Mouse (Mus musculus): ENCODE results near the gene Krt7. TPM values are rescaled to one million over a fixed set of nuclear protein-coding genes. Genes with fewer than 3 reads are reported as not detected.

Krt7 gene
- polyA plus RNA-seq, 1 experiment from 2014 or later: 108 TPM

GRCm38 (mm10) chr15:101373286-101373898, 37.5 kb upstream of the Krt7 start:
- Histone ChIP-seq H3K4me1 (replicated peaks; ENCODE audit: control insufficient read depth, insufficient read depth, low read length) (peaks cover 17% of the 10 kb centered on the region), H3K27ac (ENCODE audit: low read depth) (no peak overlapping the region)
- no peak for DNase-seq (ENCODE audit: low spot score)

GRCm38 (mm10) chr15:101374879-101375278, 36.0 kb upstream of the Krt7 start:
- Histone ChIP-seq H3K27me3 (replicated peaks; ENCODE audit: control insufficient read depth, insufficient read depth, low read length) (no peaks in the 10 kb centered on the region), H3K27ac (ENCODE audit: low read depth) (no peak overlapping the region), H3K9ac (ENCODE audit: low read length) (no peak overlapping the region), H3K4me2 (ENCODE audit: low read length) (no peak overlapping the region), H3K9me3 (ENCODE audit: control insufficient read depth, low read length) (no peaks in the 10 kb centered on the region), H3K4me3 (ENCODE audit: low read depth, low read length) (no peak overlapping the region), H3K4me1 (replicated peaks; ENCODE audit: control insufficient read depth, insufficient read depth, low read length) (peaks cover 15% of the 10 kb centered on the region), H3K36me3 (ENCODE audit: control insufficient read depth, insufficient read depth, low read length) (no peaks in the 10 kb centered on the region)
- DNase-seq (ENCODE audit: low spot score): no peak
- WGBS: 44% methylated on average over 4 of the region's 4 CpGs
- no peak for ATAC-seq (replicated peaks; ENCODE audit: low FRiP score, low TSS enrichment, low read depth)

More at GRCm38 (mm10) chr15:101373286-101373898, 37.5 kb upstream of the Krt7 start:
- Histone ChIP-seq H3K4me2 (ENCODE audit: low read length) (no peak overlapping the region), H3K27me3 (replicated peaks; ENCODE audit: control insufficient read depth, insufficient read depth, low read length) (no peaks in the 10 kb centered on the region), H3K4me3 (ENCODE audit: low read depth, low read length) (no peak overlapping the region), H3K9ac (ENCODE audit: low read length) (no peak overlapping the region), H3K9me3 (ENCODE audit: control insufficient read depth, low read length) (no peaks in the 10 kb centered on the region), H3K36me3 (ENCODE audit: control insufficient read depth, insufficient read depth, low read length) (no peaks in the 10 kb centered on the region)
- 83% methylated on average over 16 of the region's 16 CpGs for WGBS
- no peak for ATAC-seq (replicated peaks; ENCODE audit: low FRiP score, low TSS enrichment, low read depth)

- no peaks in the 10 kb centered on the region for H3K9me3 ChIP-seq (ENCODE audit: control insufficient read depth, low read length)
- ATAC-seq (replicated peaks; ENCODE audit: low FRiP score, low TSS enrichment, low read depth): no peak
- H3K4me3 ChIP-seq (ENCODE audit: low read depth, low read length): no peak overlapping the region
- DNase-seq (ENCODE audit: low spot score): no peak
- H3K27me3 ChIP-seq (replicated peaks; ENCODE audit: control insufficient read depth, insufficient read depth, low read length): no peaks in the 10 kb centered on the region
- H3K36me3 ChIP-seq (ENCODE audit: control insufficient read depth, insufficient read depth, low read length): no peaks in the 10 kb centered on the region
- no peak overlapping the region for H3K27ac ChIP-seq (ENCODE audit: low read depth)
- H3K9ac ChIP-seq (ENCODE audit: low read length): no peak overlapping the region
- H3K4me1 ChIP-seq (replicated peaks; ENCODE audit: control insufficient read depth, insufficient read depth, low read length): peaks cover 7% of the 10 kb centered on the region
- 82% methylated on average over 6 of the region's 6 CpGs for WGBS
- no peak overlapping the region for H3K4me2 ChIP-seq (ENCODE audit: low read length)
Observed at GRCm38 (mm10) chr15:101375956-101376775, 34.7 kb upstream of the Krt7 start.

- ATAC-seq (replicated peaks; ENCODE audit: low FRiP score, low TSS enrichment, low read depth): no peak
Observed at GRCm38 (mm10) chr15:101376776-101377061, 34.1 kb upstream of the Krt7 start.

GRCm38 (mm10) chr15:101378646-101379045, 32.2 kb upstream of the Krt7 start:
- H3K27ac ChIP-seq (ENCODE audit: low read depth): no peak overlapping the region
- ATAC-seq (replicated peaks; ENCODE audit: low FRiP score, low TSS enrichment, low read depth): no peak

More at GRCm38 (mm10) chr15:101376776-101377061, 34.1 kb upstream of the Krt7 start:
- DNase-seq (ENCODE audit: low spot score): no peak
- H3K9me3 ChIP-seq (ENCODE audit: control insufficient read depth, low read length): no peaks in the 10 kb centered on the region
- H3K27ac ChIP-seq (ENCODE audit: low read depth): no peak overlapping the region
- no peak overlapping the region for H3K9ac ChIP-seq (ENCODE audit: low read length)
- H3K4me2 ChIP-seq (ENCODE audit: low read length): no peak overlapping the region
- H3K36me3 ChIP-seq (ENCODE audit: control insufficient read depth, insufficient read depth, low read length): no peaks in the 10 kb centered on the region
- peaks cover 7% of the 10 kb centered on the region for H3K4me1 ChIP-seq (replicated peaks; ENCODE audit: control insufficient read depth, insufficient read depth, low read length)
- no peaks in the 10 kb centered on the region for H3K27me3 ChIP-seq (replicated peaks; ENCODE audit: control insufficient read depth, insufficient read depth, low read length)
- WGBS: 59% methylated on average over 5 of the region's 5 CpGs
- H3K4me3 ChIP-seq (ENCODE audit: low read depth, low read length): no peak overlapping the region

GRCm38 (mm10) chr15:101381758-101382157, 29.1 kb upstream of the Krt7 start:
- Histone ChIP-seq H3K36me3 (ENCODE audit: control insufficient read depth, insufficient read depth, low read length) (no peaks in the 10 kb centered on the region), H3K4me2 (ENCODE audit: low read length) (no peak overlapping the region), H3K9ac (ENCODE audit: low read length) (no peak overlapping the region), H3K27me3 (replicated peaks; ENCODE audit: control insufficient read depth, insufficient read depth, low read length) (no peaks in the 10 kb centered on the region), H3K4me3 (ENCODE audit: low read depth, low read length) (no peak overlapping the region), H3K27ac (ENCODE audit: low read depth) (no peak overlapping the region), H3K4me1 (replicated peaks; ENCODE audit: control insufficient read depth, insufficient read depth, low read length) (no peaks in the 10 kb centered on the region; the same call in 1 of the 2 replicates), H3K9me3 (ENCODE audit: control insufficient read depth, low read length) (no peaks in the 10 kb centered on the region)
- DNase-seq (ENCODE audit: low spot score) (no peak), ATAC-seq (replicated peaks; ENCODE audit: low FRiP score, low TSS enrichment, low read depth) (no peak)
- 48% methylated on average over 9 of the region's 9 CpGs for WGBS

More at GRCm38 (mm10) chr15:101378646-101379045, 32.2 kb upstream of the Krt7 start:
- Histone ChIP-seq H3K4me1 (replicated peaks; ENCODE audit: control insufficient read depth, insufficient read depth, low read length) (peaks cover 2% of the 10 kb centered on the region; the same call in 1 of the 2 replicates), H3K9me3 (ENCODE audit: control insufficient read depth, low read length) (no peaks in the 10 kb centered on the region), H3K4me3 (ENCODE audit: low read depth, low read length) (no peak overlapping the region), H3K4me2 (ENCODE audit: low read length) (no peak overlapping the region), H3K36me3 (ENCODE audit: control insufficient read depth, insufficient read depth, low read length) (no peaks in the 10 kb centered on the region), H3K27me3 (replicated peaks; ENCODE audit: control insufficient read depth, insufficient read depth, low read length) (no peaks in the 10 kb centered on the region), H3K9ac (ENCODE audit: low read length) (no peak overlapping the region)
- DNase-seq (ENCODE audit: low spot score): no peak
- WGBS: 78% methylated on average over 5 of the region's 5 CpGs

- no peak for ATAC-seq (replicated peaks; ENCODE audit: low FRiP score, low TSS enrichment, low read depth)
- Histone ChIP-seq H3K9me3 (ENCODE audit: control insufficient read depth, low read length) (no peaks in the 10 kb centered on the region), H3K4me3 (ENCODE audit: low read depth, low read length) (no peak overlapping the region), H3K27me3 (replicated peaks; ENCODE audit: control insufficient read depth, insufficient read depth, low read length) (no peaks in the 10 kb centered on the region), H3K4me2 (ENCODE audit: low read length) (no peak overlapping the region), H3K9ac (ENCODE audit: low read length) (no peak overlapping the region), H3K4me1 (replicated peaks; ENCODE audit: control insufficient read depth, insufficient read depth, low read length) (no peaks in the 10 kb centered on the region; the same call in 1 of the 2 replicates), H3K36me3 (ENCODE audit: control insufficient read depth, insufficient read depth, low read length) (no peaks in the 10 kb centered on the region), H3K27ac (ENCODE audit: low read depth) (no peak overlapping the region)
- DNase-seq (ENCODE audit: low spot score): no peak
- WGBS: 72% methylated on average over 11 of the region's 11 CpGs
Observed at GRCm38 (mm10) chr15:101382811-101383210, 28.0 kb upstream of the Krt7 start.

- Histone ChIP-seq H3K4me1 (replicated peaks; ENCODE audit: control insufficient read depth, insufficient read depth, low read length) (no peaks in the 10 kb centered on the region; the same call in 1 of the 2 replicates), H3K4me2 (ENCODE audit: low read length) (no peak overlapping the region), H3K9me3 (ENCODE audit: control insufficient read depth, low read length) (no peaks in the 10 kb centered on the region), H3K4me3 (ENCODE audit: low read depth, low read length) (no peak overlapping the region), H3K36me3 (ENCODE audit: control insufficient read depth, insufficient read depth, low read length) (no peaks in the 10 kb centered on the region), H3K27ac (ENCODE audit: low read depth) (no peak overlapping the region), H3K9ac (ENCODE audit: low read length) (no peak overlapping the region), H3K27me3 (replicated peaks; ENCODE audit: control insufficient read depth, insufficient read depth, low read length) (no peaks in the 10 kb centered on the region)
- ATAC-seq (replicated peaks; ENCODE audit: low FRiP score, low TSS enrichment, low read depth) (no peak), DNase-seq (ENCODE audit: low spot score) (no peak)
- WGBS: 84% methylated on average over 7 of the region's 7 CpGs
Observed at GRCm38 (mm10) chr15:101384610-101385009, 26.2 kb upstream of the Krt7 start.

Measured in intestine, embryonic 14.5 days (tissue).